Mouse (Mus musculus) left cerebral cortex, postnatal 4 days (tissue): Measurements from ENCODE around the gene Dlx5. TPM values are rescaled to one million over a fixed set of nuclear protein-coding genes. Genes with fewer than 3 reads are reported as not detected.

Experiments
- DNase-seq: peaks from one replicate; pipeline ENCODE4 v3.0.0-alpha.2; 2022
- intact Hi-C: fragments of 180-260 bp; cut with DNase I; formaldehyde crosslinking; loops from one replicate; pipeline ENCODE4 v1.15.1; 2025
- total RNA-seq, 2 experiments: library from RNA; stranded (reverse); gene quantifications; 2 replicates each; pipeline ENCODE4 v1.2.3; 2021

Gene Dlx5
- total RNA-seq, 2 experiments from 2014 or later: 15.2 to 18.4 TPM

DNA sequence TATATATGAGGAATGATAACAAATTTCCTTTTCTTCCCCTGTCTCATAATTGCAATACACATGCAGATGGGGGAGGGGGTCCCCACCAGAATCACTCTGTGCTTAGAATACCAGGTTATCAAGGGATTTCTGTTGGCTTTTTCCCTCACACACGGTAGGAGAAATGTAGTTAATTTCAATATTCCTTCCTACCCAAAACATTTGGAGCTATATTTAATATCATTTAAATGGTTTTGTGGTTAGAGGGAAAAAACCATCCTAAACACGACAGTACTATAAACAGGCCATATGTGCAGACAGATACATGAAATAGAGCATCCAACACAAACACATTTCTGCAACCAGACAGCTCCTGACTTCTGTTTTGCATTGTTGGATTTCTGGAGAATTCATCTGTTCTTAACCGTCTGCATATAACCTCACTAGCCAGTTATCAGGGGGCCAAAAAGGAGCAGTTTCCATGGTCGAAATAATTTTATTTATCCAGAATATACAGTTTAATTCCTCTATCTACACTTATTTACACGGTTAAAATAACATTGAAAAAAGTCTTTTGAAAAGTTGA is 4.5 kb downstream of the Dlx5 start:
- intact Hi-C loops: loop anchor here (5.0 kb wide), 1 partner anchor 870 kb away; no protein-coding TSS in a partner anchor

DNA sequence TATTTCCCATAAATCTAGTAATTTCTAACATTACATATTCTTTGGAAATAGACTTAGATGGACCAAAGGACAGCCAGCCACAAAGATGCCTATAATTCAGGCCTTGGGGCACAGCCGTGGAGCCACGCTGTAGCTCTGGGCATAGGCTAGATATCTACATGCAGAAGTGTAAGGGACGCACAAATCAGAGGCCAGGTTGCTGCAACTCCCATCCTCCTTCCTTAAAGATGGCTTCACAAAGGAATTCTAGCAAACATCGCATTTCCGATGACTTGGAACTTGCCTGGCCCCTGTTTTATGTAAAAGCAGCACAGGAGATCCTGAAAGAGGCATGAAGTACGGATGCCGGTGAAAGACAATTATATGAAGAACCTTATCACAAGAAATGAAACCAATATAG is 5.2 kb downstream of the Dlx5 start:
- intact Hi-C loops: loop anchor here (5.0 kb wide), 1 partner anchor 869 kb away; no protein-coding TSS in a partner anchor
- no peak for DNase-seq

More for the DNA sequence above, 4.5 kb downstream of the Dlx5 start:
- DNase-seq: no peak

DNA sequence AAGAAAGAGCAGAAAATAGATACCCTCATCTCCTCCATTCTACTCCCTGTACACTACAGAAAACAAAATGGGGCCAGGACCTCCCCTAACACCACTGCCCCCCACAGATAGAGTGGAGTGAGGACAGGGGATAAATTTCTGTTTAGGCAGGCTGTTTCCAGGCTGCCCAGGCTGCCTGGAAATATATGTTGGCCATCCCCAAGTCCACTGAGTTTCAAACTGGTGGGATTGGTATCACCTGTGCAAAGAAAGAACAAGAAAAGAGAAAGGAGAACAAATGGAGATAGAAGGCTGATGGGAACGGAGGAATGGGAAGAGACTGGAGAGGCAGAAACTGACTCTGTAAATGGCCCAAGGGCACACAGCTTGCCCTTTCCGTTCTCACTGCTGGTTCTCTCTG is 5.7 kb downstream of the Dlx5 start:
- no peak for DNase-seq

DNA sequence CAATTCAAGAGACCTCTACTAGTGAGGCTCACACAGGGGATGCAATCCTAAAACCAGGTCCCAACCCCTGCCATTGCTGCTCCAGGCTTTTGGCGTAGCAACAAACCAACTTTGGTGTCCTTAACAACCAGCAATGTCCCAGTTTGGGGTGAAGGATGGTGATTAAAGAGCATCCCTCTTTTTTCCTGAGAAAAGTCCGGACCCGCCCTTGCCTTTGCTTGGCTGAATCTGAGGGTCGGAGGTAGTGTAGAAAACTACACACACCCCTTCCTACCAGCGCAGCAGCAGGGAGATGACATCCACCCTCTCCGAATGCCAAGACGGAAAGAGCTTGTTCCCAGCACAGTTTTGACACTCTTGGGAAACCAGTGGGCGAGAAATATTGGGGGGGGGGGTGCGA is 6.2 kb downstream of the Dlx5 start:
- intact Hi-C loops: loop anchor here (5.0 kb wide), 1 partner anchor 868 kb away; no protein-coding TSS in a partner anchor
- DNase-seq: no peak

More for the DNA sequence above, 5.7 kb downstream of the Dlx5 start:
- intact Hi-C loops: loop anchor here (5.0 kb wide), 1 partner anchor 869 kb away; no protein-coding TSS in a partner anchor

DNA sequence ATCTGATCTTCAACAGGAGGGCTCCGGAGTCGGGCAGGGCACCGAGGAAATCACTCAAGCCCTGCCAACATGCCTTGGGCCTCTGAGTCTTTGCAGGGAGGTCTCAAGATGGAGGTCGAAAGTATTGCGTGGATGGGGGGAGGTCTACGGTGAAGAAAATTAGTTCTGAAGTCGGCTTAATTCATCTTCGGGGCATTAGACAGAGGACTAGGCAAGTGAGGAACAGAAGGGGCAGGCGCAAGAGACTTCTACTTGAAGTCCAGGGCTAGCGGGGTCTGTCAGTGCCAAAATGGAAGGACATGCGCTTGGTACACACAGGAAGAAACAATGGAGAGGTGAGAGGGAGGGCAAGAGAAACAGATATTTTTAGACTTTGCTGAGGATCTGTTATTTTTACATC is 6.7 kb downstream of the Dlx5 start:
- DNase-seq: no peak
- intact Hi-C loops: loop anchor here (5.0 kb wide), 1 partner anchor 868 kb away; no protein-coding TSS in a partner anchor

DNA sequence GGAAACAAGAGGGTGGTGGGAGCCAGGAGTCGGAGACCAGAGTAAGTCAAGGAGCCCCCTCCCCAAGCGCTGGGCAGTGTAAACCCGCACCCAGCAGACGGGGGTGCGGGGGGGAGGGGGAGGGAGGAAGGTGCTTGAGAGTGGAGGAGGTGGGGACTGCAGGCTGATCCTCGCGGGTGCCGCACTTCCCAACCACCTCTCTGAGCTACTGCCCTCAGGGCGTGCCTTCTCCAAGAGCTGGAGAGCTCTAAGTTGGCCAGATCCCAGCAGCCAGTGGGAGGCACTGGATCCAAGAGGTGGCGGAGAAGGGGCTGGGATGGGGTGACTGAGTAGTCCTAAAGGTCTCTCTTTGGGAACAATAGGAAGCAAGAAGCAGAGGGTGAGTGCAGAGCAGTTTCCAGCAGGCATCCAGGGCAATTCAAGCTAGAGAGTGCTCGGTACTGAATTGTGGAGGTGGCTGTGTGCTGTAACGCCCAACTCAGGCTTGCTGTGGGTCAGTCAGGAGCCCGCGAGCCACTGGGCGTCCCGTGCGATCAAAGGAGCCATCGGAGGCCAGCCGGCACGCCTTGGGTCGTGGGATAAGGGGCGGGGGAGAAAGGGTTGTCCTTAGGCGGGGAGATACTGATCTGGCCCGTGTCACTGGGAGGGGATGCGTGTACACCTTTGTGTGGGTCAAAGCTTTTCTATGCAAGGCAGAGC is 7.7 kb downstream of the Dlx5 start:
- no peak for DNase-seq
- intact Hi-C loops: no loop called here

DNA sequence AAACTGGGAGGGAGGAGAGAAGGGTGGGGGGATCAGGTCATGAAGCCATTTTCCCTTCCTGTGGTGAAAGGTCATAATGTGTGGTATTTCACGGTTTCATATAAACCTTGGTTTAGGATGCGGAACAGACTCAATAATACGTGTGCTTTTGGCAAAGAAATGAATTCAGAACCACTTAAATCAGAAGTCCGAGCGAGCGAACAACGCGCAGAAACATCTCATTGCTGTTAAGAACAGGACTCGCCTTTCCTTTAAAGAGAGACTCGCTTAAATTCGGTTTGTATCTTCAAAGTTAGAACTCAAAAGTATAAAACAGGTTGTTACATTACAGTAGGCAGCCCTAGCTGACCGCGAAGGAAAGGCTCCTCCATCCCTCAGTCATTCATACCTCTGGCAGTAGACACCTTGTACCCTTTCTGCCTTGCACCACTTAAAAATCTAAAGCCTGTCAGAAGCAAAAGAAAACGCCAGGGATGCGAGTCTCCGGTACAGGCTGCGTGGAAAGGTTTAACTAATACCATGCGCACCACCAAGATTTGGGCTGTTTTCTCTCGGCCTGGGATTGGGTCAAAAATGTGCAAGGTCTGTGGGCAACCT is 8.3 kb downstream of the Dlx5 start:
- intact Hi-C loops: no loop called here
- no peak for DNase-seq

DNA sequence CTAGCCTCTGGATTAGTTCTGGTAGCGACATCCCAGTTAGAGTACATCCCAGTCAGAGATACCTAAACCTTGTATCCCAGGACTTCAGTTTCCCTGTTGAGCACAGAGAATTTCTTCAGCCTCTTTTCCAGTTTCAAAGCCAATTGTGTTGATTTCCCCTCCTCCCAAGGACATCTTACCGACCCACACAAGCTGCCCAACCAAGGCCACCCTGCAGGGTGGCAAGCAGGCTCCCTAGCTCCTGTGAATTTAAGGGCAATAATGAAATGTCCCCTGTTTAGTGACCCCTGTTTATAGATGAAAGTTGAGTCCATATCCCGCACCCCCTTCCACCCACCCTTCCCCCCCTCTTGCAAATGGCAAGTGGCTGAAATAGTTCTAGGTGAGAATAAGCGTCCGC is 9.0 kb downstream of the Dlx5 start:
- intact Hi-C loops: no loop called here
- DNase-seq: no peak

DNA sequence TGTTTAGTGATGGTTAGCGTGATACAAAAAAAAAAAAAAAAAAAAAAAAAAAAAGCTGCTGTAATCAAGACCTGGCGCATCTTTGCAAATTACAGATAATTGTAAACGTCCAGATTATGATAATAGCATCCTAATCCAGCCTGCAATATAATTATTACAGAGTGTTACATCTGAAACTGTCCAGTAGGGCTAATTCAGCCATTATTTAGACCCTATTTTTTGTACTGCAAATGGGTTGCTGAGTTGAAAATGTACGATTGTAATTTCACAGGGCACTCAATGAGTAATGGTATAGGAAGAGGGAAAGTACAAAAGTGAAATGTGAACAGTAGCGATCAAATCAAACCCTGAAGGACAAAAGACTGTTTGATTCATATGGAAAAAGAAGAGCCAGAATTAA is 10.2 kb downstream of the Dlx5 start:
- DNase-seq: no peak
- intact Hi-C loops: no loop called here

DNA sequence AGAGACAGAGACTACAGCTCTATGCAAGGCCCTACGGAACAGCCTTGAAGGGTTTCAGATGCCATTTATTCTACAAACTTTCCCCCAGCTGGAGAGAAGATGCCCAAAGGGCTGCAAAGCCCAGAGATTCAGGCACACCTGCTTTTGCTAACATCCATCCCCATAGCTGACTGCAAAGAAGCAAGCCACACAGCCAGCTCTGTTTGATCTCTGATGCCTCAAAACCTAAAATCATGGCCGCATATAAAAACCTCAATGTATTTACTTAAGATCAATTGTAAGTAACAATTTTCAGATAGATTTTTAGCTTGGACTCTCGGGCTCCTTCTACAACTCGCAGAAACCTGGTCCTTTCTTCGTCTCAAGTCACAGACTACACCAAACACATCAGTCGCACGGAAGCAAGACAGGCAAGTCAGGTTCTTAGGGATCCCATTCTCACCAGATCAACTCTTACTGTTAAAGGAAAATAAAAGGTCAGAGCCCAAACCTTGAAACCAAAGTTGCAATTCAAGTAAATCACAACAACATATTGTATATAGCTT is 10.9 kb downstream of the Dlx5 start:
- intact Hi-C loops: no loop called here
- no peak for DNase-seq

DNA sequence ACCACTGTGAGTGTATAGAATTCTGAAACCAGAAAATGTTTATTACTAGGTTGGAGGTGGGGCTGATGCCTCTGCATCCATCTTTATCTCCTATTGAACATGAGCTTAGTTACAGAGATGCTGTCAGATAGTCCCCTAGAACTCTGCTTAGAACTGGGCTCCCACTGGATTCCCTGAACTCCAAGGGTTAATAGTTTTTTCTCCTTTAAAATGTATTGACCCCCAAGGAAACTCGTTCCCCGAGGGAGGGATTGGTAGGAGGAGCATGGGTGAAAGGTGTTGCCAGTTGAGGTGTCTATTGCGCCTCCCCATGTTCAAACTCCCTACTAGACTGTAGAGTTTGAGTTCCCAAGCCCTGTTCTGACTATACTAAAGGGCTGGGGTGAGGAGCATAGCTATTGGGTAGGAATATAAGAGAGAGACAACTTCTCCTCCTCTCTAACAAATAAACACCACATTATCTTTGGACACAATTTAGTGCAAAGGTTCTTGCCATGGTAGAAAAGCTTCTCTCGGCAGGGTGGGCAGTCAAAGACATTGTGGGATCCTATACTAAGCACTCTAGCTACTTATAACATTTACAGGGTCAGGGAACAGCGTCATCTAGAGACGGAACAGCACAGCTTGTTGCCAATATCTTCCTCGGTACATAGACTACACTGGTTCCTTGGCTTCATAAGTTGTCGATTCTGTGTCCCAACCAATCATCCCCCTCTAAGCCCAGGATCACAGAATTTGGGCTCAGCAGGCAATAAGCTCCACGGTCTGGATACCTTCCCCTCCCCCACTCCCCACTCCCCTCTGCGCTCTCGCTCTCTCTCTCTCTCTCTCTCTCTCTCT is 11.7 kb downstream of the Dlx5 start:
- no peak for DNase-seq
- intact Hi-C loops: no loop called here

DNA sequence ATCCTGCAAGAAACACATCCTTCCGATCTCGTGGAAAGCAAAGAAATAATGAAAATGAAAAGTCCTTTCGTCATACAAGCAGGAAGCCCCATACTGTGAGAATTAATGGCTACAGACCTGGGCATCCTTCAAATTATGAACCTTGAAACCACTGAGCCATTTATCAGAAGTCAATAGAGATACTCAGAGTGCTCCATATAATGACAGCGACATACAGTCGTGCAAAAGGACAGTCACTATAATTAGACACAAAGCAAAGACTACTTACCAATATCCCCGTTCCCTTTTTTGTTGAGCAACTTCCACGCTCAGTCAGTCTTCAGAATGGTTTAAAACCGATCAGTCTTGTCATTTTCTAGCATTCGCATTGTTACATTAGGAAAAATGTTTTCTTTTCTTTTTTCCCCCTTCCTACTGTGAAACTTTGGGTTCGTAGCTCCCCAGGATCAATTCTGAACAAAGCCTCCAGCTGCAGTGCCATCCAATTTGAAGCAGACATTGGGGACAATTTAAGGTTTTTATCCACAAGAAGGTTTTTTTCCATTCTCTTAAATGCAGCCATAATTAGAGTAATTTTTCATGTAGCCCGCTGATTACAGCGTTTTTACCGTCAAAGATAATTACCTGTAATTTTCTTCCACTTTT is 12.7 kb downstream of the Dlx5 start:
- no peak for DNase-seq
- intact Hi-C loops: no loop called here

DNA sequence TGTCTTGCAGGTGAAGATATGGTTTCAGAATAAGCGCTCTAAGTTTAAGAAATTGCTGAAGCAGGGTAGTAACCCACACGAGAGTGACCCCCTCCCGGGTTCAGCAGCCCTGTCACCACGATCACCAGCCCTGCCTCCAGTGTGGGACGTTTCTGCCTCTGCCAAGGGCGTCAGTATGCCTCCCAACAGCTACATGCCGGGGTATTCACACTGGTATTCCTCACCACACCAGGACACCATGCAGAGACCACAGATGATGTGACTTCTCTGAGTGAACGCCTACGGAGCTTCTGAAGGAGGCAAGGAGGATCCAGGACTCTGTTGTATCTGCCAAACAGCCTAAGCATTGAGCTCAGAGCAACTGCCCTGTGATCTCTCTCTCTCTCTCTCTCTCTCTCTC is 14.9 kb downstream of the Dlx5 start:
- intact Hi-C loops: no loop called here
- DNase-seq: no peak

DNA sequence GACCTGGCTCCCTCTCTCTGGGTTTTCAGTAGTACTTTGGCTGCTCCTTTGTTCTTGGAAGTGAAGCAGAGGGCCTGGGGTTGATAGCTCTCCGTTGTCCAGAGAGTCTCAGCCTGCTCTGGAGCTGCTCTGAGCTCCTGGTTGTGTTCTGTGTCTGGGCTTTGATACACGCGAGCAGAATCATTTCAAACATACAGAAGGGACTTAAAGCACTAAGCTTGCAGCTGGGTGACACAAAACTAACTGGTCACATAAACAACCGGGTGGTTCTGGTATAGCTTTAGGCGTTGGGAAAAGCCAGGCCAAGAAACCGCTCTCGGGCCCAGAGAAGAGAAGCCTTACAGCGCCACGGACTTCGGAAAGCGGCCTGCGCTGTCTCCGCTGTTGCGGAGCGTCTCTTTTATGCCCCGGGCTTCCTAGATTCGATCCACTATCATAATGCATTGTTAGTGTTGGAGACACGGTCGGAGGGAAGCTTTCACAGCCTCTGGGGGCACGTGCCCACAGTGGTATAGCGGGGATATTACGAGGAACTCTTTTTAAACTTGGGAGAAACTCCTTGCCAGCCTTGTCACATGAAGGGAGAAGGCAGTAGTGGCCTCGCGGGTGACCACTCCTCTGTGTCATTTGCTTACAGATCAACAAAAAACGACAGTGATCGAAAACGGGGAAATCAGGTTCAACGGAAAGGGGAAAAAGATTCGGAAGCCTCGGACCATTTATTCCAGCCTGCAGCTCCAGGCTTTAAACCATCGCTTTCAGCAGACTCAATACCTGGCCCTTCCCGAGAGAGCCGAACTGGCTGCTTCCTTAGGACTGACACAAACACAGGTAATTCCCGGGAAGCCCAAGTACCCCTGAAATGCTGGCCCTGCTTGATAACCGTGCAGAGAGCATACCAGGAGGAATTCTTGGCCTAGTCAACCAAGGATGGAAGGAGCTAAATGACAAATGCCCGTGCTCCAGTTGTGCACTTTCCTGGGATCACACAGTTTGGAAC is 17.1 kb downstream of the Dlx5 start:
- intact Hi-C loops: no loop called here
- no peak for DNase-seq

DNA sequence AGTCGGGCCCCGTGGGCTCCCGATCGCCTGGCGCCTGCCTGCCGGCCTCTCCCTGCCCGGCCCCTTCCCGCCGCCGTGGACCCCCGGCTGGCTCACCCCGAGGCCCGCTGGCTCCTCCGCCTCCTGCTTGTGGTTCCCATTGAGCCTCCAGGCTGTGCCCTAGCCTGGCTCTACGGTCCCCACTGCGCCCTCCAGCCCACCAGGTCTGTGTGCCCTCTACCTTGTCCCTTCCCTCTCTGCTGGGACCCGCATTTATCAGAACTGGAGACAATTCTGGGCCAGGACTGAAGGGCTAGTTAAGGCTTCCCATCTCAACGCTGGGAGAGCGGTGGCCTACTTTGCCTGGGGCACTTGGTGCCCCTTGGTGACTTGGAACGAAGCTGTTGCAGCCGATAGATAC is 17.9 kb downstream of the Dlx5 start:
- intact Hi-C loops: no loop called here
- no peak for DNase-seq

DNA sequence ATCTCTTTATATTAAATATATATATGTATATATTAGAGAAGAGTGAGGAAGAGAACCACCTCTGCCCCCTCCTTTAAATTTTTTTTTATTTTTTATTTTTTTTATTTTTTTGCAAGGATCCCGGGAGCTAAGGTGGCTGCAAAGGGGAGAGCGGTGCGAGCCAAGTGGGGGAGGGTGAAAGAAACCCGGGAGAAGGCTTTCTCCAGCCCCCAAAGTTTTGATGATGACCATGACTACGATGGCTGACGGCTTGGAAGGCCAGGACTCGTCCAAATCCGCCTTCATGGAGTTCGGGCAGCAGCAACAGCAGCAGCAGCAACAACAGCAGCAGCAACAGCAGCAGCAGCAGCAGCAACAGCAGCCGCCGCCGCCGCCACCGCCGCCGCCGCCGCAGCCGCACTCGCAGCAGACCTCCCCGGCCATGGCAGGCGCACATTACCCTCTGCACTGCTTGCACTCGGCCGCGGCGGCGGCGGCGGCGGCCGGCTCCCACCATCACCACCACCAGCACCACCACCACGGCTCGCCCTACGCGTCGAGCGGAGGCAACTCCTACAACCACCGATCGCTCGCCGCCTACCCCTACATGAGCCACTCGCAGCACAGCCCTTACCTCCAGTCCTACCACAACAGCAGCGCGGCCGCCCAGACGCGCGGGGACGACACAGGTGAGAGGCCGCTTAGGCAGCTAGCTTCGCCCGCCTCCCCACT is 18.6 kb downstream of the Dlx5 start, which contains the start of gene Dlx6:
Dlx6 (plus strand) TSS at position 175 of the 711 bp plus-strand sequence.
- DNase-seq: no peak
- intact Hi-C loops: no loop called here

DNA sequence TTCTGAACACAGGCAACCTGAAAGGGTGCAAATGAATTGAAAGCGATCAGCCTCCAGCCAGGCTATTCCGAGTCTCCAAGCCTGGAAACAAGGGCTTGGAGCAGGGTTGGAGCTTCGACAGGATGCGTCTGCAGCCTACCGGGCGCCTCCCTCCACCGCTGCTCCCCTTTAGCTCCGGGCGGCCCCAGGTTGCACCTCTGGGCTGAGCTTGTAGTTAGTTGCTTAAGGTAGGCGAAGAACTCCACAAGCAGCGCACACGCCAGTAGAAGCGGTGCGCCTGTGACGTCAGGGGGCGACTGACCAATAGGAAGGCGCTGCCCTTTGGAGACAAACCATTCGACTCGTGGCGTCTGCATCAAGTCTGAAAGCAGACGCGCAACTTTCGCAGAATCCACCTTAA is 19.3 kb downstream of the Dlx5 start:
- intact Hi-C loops: no loop called here
- DNase-seq: peak; percentile 54

DNA sequence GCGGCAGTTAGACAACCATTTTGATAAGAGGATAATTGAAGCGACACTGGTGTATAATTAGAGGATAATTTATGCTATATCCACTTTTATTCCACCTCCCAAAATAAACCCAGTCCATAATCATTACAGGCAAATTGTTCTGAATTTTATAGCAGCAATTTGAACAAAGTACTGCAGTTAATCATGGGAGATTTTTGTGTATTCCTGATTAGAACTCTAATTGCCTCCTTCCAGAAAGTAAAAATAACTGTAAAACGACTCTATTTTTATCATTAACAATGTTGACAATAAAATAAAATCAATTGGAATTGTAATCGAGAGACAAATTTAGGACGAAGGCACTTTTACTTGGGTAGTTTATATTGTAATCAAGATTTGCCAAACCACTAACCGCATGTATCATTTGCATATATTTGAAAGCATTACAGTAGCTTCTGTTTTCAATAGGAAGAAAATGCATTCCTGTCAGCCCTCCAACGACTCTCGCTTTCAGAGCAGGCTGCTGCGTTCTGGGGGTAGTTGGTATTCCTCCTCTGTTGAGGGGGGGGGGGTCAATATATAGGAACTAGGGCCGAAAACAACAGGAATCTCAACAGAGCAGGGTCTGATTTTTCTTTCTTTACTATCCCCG is 20.0 kb downstream of the Dlx5 start:
- intact Hi-C loops: no loop called here
- DNase-seq: no peak
